Comparison of ENCODE assay signal across 7 mouse cellular contexts in genomic region chr17:28800671-28801412, GRCm38 (mm10). TPM values are rescaled to one million over a fixed set of nuclear protein-coding genes. Genes with fewer than 3 reads are reported as not detected.
DNase-seq lines count a peak whose midpoint lies in the region; ATAC-seq and TF ChIP-seq lines count a peak whose summit lies in the region.

TSS of gene Brpf3 (plus strand) at chr17:28801090.

- DNase-seq in adrenal gland, adult 8-10 months, result peak; percentile 75
- DNase-seq in heart, adult 11 months, result peak; percentile 99
- DNase-seq in kidney, adult 18-20 months, result peak; percentile 85
- DNase-seq in limb, embryonic 11.5 days (ENCODE audit: low spot score), result peak; percentile 83

- peak within 1 kb of the TSS; percentile 96 for H3K4me2 ChIP-seq in embryonic facial prominence, embryonic 12.5 days (replicated peaks)
- peak within 1 kb of the TSS; percentile 94 for H3K4me2 ChIP-seq in limb, embryonic 11.5 days (ENCODE audit: low read depth, severe bottlenecking)
- peak within 1 kb of the TSS; percentile 95 for H3K4me2 ChIP-seq in midbrain, embryonic 13.5 days (replicated peaks)

- H3K4me3 ChIP-seq in embryonic facial prominence, embryonic 12.5 days, result peak within 1 kb of the TSS; percentile 85
- peak within 1 kb of the TSS; percentile 75 for H3K4me3 ChIP-seq in limb, embryonic 11.5 days (ENCODE audit: low read depth, low read length)
- peak within 1 kb of the TSS; percentile 74 for H3K4me3 ChIP-seq in midbrain, embryonic 13.5 days (replicated peaks)
- peak within 1 kb of the TSS; percentile 80 for H3K4me3 ChIP-seq in small intestine, adult 2 months (ENCODE audit: low read depth, low read length)

- H3K4me1 ChIP-seq in embryonic facial prominence, embryonic 12.5 days, result peaks cover 23% of the 10 kb centered on the region
- H3K4me1 ChIP-seq in limb, embryonic 11.5 days (ENCODE audit: control insufficient read depth, insufficient read depth, low read length), result peaks cover 2% of the 10 kb centered on the region; the same call in 1 of the 2 replicates
- peaks cover 32% of the 10 kb centered on the region for H3K4me1 ChIP-seq in midbrain, embryonic 13.5 days (replicated peaks)
- H3K4me1 ChIP-seq in small intestine, adult 2 months (ENCODE audit: control insufficient read depth, insufficient read depth, insufficient read length, low read length), result peaks cover 5% of the 10 kb centered on the region

- peak; percentile 60 for TF ChIP-seq CTCF in small intestine, adult 2 months (IDR thresholded peaks at IDR 0.05; ENCODE audit: extremely low read depth, insufficient read length, insufficient replicate concordance, low read depth, low read length)

- peaks cover 3% of the 10 kb centered on the region for H3K36me3 ChIP-seq in embryonic facial prominence, embryonic 12.5 days
- peaks cover under 1% of the 10 kb centered on the region; the same call in 1 of the 2 replicates for H3K36me3 ChIP-seq in limb, embryonic 11.5 days (ENCODE audit: control insufficient read depth, insufficient read depth, low read length)
- H3K36me3 ChIP-seq in midbrain, embryonic 13.5 days, result peaks cover 2% of the 10 kb centered on the region
- H3K36me3 ChIP-seq in small intestine, adult 2 months (ENCODE audit: control insufficient read depth, insufficient read depth, low read length), result peaks cover 3% of the 10 kb centered on the region; the same call in 1 of the 2 replicates

- peak; percentile 82 for ATAC-seq in embryonic facial prominence, embryonic 12.5 days (ENCODE audit: insufficient number of reproducible peaks, insufficient read depth, low FRiP score, low TSS enrichment)
- peak; percentile 67 for ATAC-seq in limb, embryonic 11.5 days (ENCODE audit: insufficient number of reproducible peaks, low FRiP score, low TSS enrichment, low read depth)
- peak; percentile 87 for ATAC-seq in midbrain, embryonic 13.5 days

- no peaks in the 10 kb centered on the region for H3K9me3 ChIP-seq in embryonic facial prominence, embryonic 12.5 days
- H3K9me3 ChIP-seq in limb, embryonic 11.5 days (ENCODE audit: control insufficient read depth, low read length), result no peaks in the 10 kb centered on the region
- H3K9me3 ChIP-seq in midbrain, embryonic 13.5 days, result no peaks in the 10 kb centered on the region

- WGBS in embryonic facial prominence, embryonic 12.5 days, result under 1% methylated on average over 62 of the region's 99 CpGs
- WGBS in limb, embryonic 11.5 days, result under 1% methylated on average over 48 of the region's 99 CpGs
- WGBS in midbrain, embryonic 13.5 days, result 0% methylated on average over 57 of the region's 99 CpGs
- WGBS in small intestine, adult 2 months, result 1% methylated on average over 69 of the region's 99 CpGs

- peak within 1 kb of the TSS; percentile 100 for H3K9ac ChIP-seq in embryonic facial prominence, embryonic 12.5 days
- H3K9ac ChIP-seq in limb, embryonic 11.5 days (ENCODE audit: low read length), result peak within 1 kb of the TSS; percentile 98
- H3K9ac ChIP-seq in midbrain, embryonic 13.5 days (replicated peaks), result peak within 1 kb of the TSS; percentile 98

- H3K27ac ChIP-seq in embryonic facial prominence, embryonic 12.5 days, result peak within 1 kb of the TSS; percentile 99
- peak within 1 kb of the TSS; percentile 97 for H3K27ac ChIP-seq in limb, embryonic 11.5 days (replicated peaks; ENCODE audit: low read depth, low read length)
- H3K27ac ChIP-seq in midbrain, embryonic 13.5 days, result peak within 1 kb of the TSS; percentile 99
- peak within 1 kb of the TSS; percentile 86 for H3K27ac ChIP-seq in small intestine, adult 2 months (ENCODE audit: insufficient read depth, low read depth, low read length)

- no peaks in the 10 kb centered on the region for H3K27me3 ChIP-seq in embryonic facial prominence, embryonic 12.5 days
- no peaks in the 10 kb centered on the region for H3K27me3 ChIP-seq in limb, embryonic 11.5 days (ENCODE audit: control insufficient read depth, insufficient read depth, low read length)
- H3K27me3 ChIP-seq in midbrain, embryonic 13.5 days, result no peaks in the 10 kb centered on the region
- no peaks in the 10 kb centered on the region for H3K27me3 ChIP-seq in small intestine, adult 2 months (ENCODE audit: control insufficient read depth, insufficient read depth, low read length)

- TF ChIP-seq POLR2A in small intestine, adult 2 months (IDR thresholded peaks at IDR 0.05; ENCODE audit: low read depth, low read length), result peak; percentile 61; the same call in 1 of the 2 replicates

RNA-seq across cellular contexts. Expression of gene Brpf3, which starts in this region (rescaled TPM):
- 10 to 100 TPM; 75.6 to 83.4 (median 77.1) TPM for total RNA-seq in adrenal gland, adult 8-10 months (2022)
- 14.7 and 16.5 TPM in 2 replicates for polyA plus RNA-seq in embryonic facial prominence, embryonic 12.5 days (2016; fragmentation: Nextera tagmentation; extraction: Ambion mirVana)
- 9.6 and 12.4 TPM in 2 replicates for polyA plus RNA-seq in limb, embryonic 11.5 days (2014; fragmentation: Nextera tagmentation; extraction: Ambion mirVana)
- 9.2 and 11.0 TPM in 2 replicates for polyA plus RNA-seq in midbrain, embryonic 13.5 days (2015; fragmentation: Nextera tagmentation; extraction: Ambion mirVana)
- 39.3 and 109 TPM in 2 replicates for polyA plus RNA-seq in small intestine, adult 2 months (2012; rRNA removed)

Comparison
In these comparisons a context has a peak if more than half of its experiments do, and no peak if none do; other contexts are left out.
1. Peak in every context shown above with its lines: DNase-seq, ATAC-seq, H3K4me3 ChIP-seq and H3K27ac ChIP-seq.